Mouse (Mus musculus): ENCODE measurements around the gene Sp7. TPM values are rescaled to one million over a fixed set of nuclear protein-coding genes. Genes with fewer than 3 reads are reported as not detected.

The Sp7 gene
- polyA plus RNA-seq, 1 experiment: 0.10 TPM

- H3K4me1 ChIP-seq: peaks cover 73% of the 10 kb centered on the region
- TF ChIP-seq FLI1 (IDR thresholded peaks at IDR 0.05; ENCODE audit: low read length): no peak
- no peaks in the 10 kb centered on the region for H3K9me3 ChIP-seq
- H3K27me3 ChIP-seq (replicated peaks): no peaks in the 10 kb centered on the region
- no peaks in the 10 kb centered on the region for H3K36me3 ChIP-seq (replicated peaks; ENCODE audit: low read length)
- H3K4me3 ChIP-seq (replicated peaks): no peak overlapping the region
These were observed 25.5 kb upstream of the Sp7 start for GRCm38 (mm10) chr15:102392520-102392919.

- H3K4me1 ChIP-seq: peaks cover 55% of the 10 kb centered on the region
- H3K4me3 ChIP-seq (replicated peaks): no peak overlapping the region
- H3K27me3 ChIP-seq (replicated peaks): no peaks in the 10 kb centered on the region
- TF ChIP-seq GATA1 (IDR thresholded peaks at IDR 0.05; ENCODE audit: borderline replicate concordance, low read length) (no peak), FLI1 (IDR thresholded peaks at IDR 0.05; ENCODE audit: low read length) (no peak)
- no peaks in the 10 kb centered on the region for H3K36me3 ChIP-seq (replicated peaks; ENCODE audit: low read length)
- no peaks in the 10 kb centered on the region for H3K9me3 ChIP-seq
These were observed 22.0 kb upstream of the Sp7 start for GRCm38 (mm10) chr15:102388942-102389341.

GRCm38 (mm10) chr15:102386640-102387039 lies 19.7 kb upstream of the Sp7 start:
- peak overlapping the region; percentile 6 for H3K4me3 ChIP-seq (replicated peaks)
- no peaks in the 10 kb centered on the region for H3K27me3 ChIP-seq (replicated peaks)
- TF ChIP-seq FLI1 (IDR thresholded peaks at IDR 0.05; ENCODE audit: low read length): no peak
- TF ChIP-seq GATA1 (IDR thresholded peaks at IDR 0.05; ENCODE audit: borderline replicate concordance, low read length): no peak

GRCm38 (mm10) chr15:102383671-102384070 lies 16.7 kb upstream of the Sp7 start:
- H3K36me3 ChIP-seq (replicated peaks; ENCODE audit: low read length): no peaks in the 10 kb centered on the region
- H3K27me3 ChIP-seq (replicated peaks): no peaks in the 10 kb centered on the region
- peaks cover 29% of the 10 kb centered on the region for H3K4me1 ChIP-seq
- no peak overlapping the region for H3K4me3 ChIP-seq (replicated peaks)
- TF ChIP-seq GATA1 (IDR thresholded peaks at IDR 0.05; ENCODE audit: borderline replicate concordance, low read length) (no peak), FLI1 (IDR thresholded peaks at IDR 0.05; ENCODE audit: low read length) (no peak)
- H3K9me3 ChIP-seq: no peaks in the 10 kb centered on the region

More at GRCm38 (mm10) chr15:102386640-102387039, 19.7 kb upstream of the Sp7 start:
- H3K9me3 ChIP-seq: no peaks in the 10 kb centered on the region
- peaks cover 37% of the 10 kb centered on the region for H3K4me1 ChIP-seq
- no peaks in the 10 kb centered on the region for H3K36me3 ChIP-seq (replicated peaks; ENCODE audit: low read length)

- Histone ChIP-seq H3K4me3 (replicated peaks) (no peak overlapping the region), H3K4me1 (peaks cover 40% of the 10 kb centered on the region), H3K27me3 (replicated peaks) (peaks cover under 1% of the 10 kb centered on the region), H3K9me3 (no peaks in the 10 kb centered on the region), H3K36me3 (replicated peaks; ENCODE audit: low read length) (no peaks in the 10 kb centered on the region)
- TF ChIP-seq GATA1 (IDR thresholded peaks at IDR 0.05; ENCODE audit: borderline replicate concordance, low read length) (no peak), FLI1 (IDR thresholded peaks at IDR 0.05; ENCODE audit: low read length) (no peak)
These were observed 14.6 kb upstream of the Sp7 start for GRCm38 (mm10) chr15:102381575-102381974.

GRCm38 (mm10) chr15:102377810-102378262 lies 10.9 kb upstream of the Sp7 start:
- H3K9me3 ChIP-seq: no peaks in the 10 kb centered on the region
- peaks cover 30% of the 10 kb centered on the region for H3K27me3 ChIP-seq (replicated peaks)
- H3K4me3 ChIP-seq (replicated peaks): peak overlapping the region; percentile 92
- H3K4me1 ChIP-seq: peaks cover 58% of the 10 kb centered on the region
- TF ChIP-seq GATA1 (IDR thresholded peaks at IDR 0.05; ENCODE audit: borderline replicate concordance, low read length): no peak
- no peak for TF ChIP-seq FLI1 (IDR thresholded peaks at IDR 0.05; ENCODE audit: low read length)
- no peaks in the 10 kb centered on the region for H3K36me3 ChIP-seq (replicated peaks; ENCODE audit: low read length)

- H3K36me3 ChIP-seq (replicated peaks; ENCODE audit: low read length): no peaks in the 10 kb centered on the region
- H3K9me3 ChIP-seq: no peaks in the 10 kb centered on the region
- H3K27me3 ChIP-seq (replicated peaks): peaks cover 33% of the 10 kb centered on the region
- peak overlapping the region; percentile 92 for H3K4me3 ChIP-seq (replicated peaks)
- peaks cover 61% of the 10 kb centered on the region for H3K4me1 ChIP-seq
- no peak for TF ChIP-seq GATA1 (IDR thresholded peaks at IDR 0.05; ENCODE audit: borderline replicate concordance, low read length)
- TF ChIP-seq FLI1 (IDR thresholded peaks at IDR 0.05; ENCODE audit: low read length): no peak
These were observed 10.2 kb upstream of the Sp7 start for GRCm38 (mm10) chr15:102377163-102377543.

GRCm38 (mm10) chr15:102376453-102377162 lies 9.6 kb upstream of the Sp7 start:
- Histone ChIP-seq H3K9me3 (no peaks in the 10 kb centered on the region), H3K36me3 (replicated peaks; ENCODE audit: low read length) (no peaks in the 10 kb centered on the region), H3K4me1 (peaks cover 61% of the 10 kb centered on the region), H3K27me3 (replicated peaks) (peaks cover 39% of the 10 kb centered on the region), H3K4me3 (replicated peaks) (peak overlapping the region; percentile 92)
- TF ChIP-seq FLI1 (IDR thresholded peaks at IDR 0.05; ENCODE audit: low read length) (no peak), GATA1 (IDR thresholded peaks at IDR 0.05; ENCODE audit: borderline replicate concordance, low read length) (no peak)

- Histone ChIP-seq H3K27me3 (replicated peaks) (peaks cover 81% of the 10 kb centered on the region), H3K4me3 (replicated peaks) (no peak overlapping the region), H3K36me3 (replicated peaks; ENCODE audit: low read length) (no peaks in the 10 kb centered on the region), H3K4me1 (peaks cover 67% of the 10 kb centered on the region), H3K9me3 (no peaks in the 10 kb centered on the region)
- TF ChIP-seq GATA1 (IDR thresholded peaks at IDR 0.05; ENCODE audit: borderline replicate concordance, low read length): no peak
- no peak for TF ChIP-seq FLI1 (IDR thresholded peaks at IDR 0.05; ENCODE audit: low read length)
These were observed 3.7 kb upstream of the Sp7 start for GRCm38 (mm10) chr15:102370727-102371126.

GRCm38 (mm10) chr15:102369972-102370371 lies 3.0 kb upstream of the Sp7 start:
- H3K36me3 ChIP-seq (replicated peaks; ENCODE audit: low read length): no peaks in the 10 kb centered on the region
- no peak for TF ChIP-seq FLI1 (IDR thresholded peaks at IDR 0.05; ENCODE audit: low read length)
- TF ChIP-seq GATA1 (IDR thresholded peaks at IDR 0.05; ENCODE audit: borderline replicate concordance, low read length): no peak
- peaks cover 83% of the 10 kb centered on the region for H3K27me3 ChIP-seq (replicated peaks)
- peaks cover 74% of the 10 kb centered on the region for H3K4me1 ChIP-seq
- no peaks in the 10 kb centered on the region for H3K9me3 ChIP-seq
- H3K4me3 ChIP-seq (replicated peaks): peak overlapping the region; percentile 69
